Mouse (Mus musculus) intestine, embryonic 14.5 days (tissue): ENCODE measurements at regions not wholly inside any gene's neighbourhood (a gene's known extent, or its start where the extent isn't known, plus 50 kb on each side); places are given as distances from the start of the nearest gene placed in this dataset.

Experiments
- ATAC-seq: fragments of 200-750 bp; cut with Nextera tagmentation; replicated peaks from 2 replicates; pipeline ENCODE4 v1.8.0; 2017; ENCODE audit warnings: low read depth, moderate number of reproducible peaks, moderate TSS enrichment, moderate library complexity; ENCODE audit not compliant: low FRiP score, low TSS enrichment
- DNase-seq: peaks from one replicate; pipeline ENCODE4 v3.0.0-alpha.2; 2018; ENCODE audit warnings: low spot score
- H3K27ac ChIP-seq: fragments of 300-500 bp; sonication (generic); 2 replicates; pipeline ENCODE4 v1.5.1; 2014; ENCODE audit warnings: low read depth, mild to moderate bottlenecking, control low read depth
- H3K27me3 ChIP-seq: fragments of 300-500 bp; sonication (generic); replicated peaks from 2 replicates; pipeline ENCODE4 v1.6.1; 2014; ENCODE audit warnings: low read length, control low read depth; ENCODE audit not compliant: control insufficient read depth, insufficient read depth
- H3K36me3 ChIP-seq: fragments of 300-500 bp; sonication (generic); 2 replicates; pipeline ENCODE4 v1.6.1; 2014; ENCODE audit warnings: low read length, control low read depth; ENCODE audit not compliant: control insufficient read depth, insufficient read depth
- H3K4me1 ChIP-seq: fragments of 300-500 bp; sonication (generic); replicated peaks from 2 replicates; pipeline ENCODE4 v1.6.1; 2014; ENCODE audit warnings: low read length, control low read depth, mixed read lengths; ENCODE audit not compliant: control insufficient read depth, insufficient read depth
- H3K4me2 ChIP-seq: fragments of 300-500 bp; sonication (generic); 2 replicates; pipeline ENCODE4 v1.6.1; 2014; ENCODE audit warnings: low read length
- H3K4me3 ChIP-seq: fragments of 300-500 bp; sonication (generic); 2 replicates; pipeline ENCODE4 v1.5.1; 2014; ENCODE audit warnings: low read depth, low read length, control low read depth, mixed read lengths
- H3K9ac ChIP-seq: fragments of 300-500 bp; sonication (generic); 2 replicates; pipeline ENCODE4 v1.6.1; 2014; ENCODE audit warnings: mild to moderate bottlenecking, low read length
- H3K9me3 ChIP-seq: fragments of 300-500 bp; sonication (generic); 2 replicates; pipeline ENCODE4 v1.6.1; 2016; ENCODE audit warnings: low read length, control low read depth; ENCODE audit not compliant: control insufficient read depth
- WGBS: fragments of 180-500 bp; shearing (Covaris S2); extraction: QIAGEN DNeasy Blood & Tissue Kit; methylation state at CpG from one replicate; pipeline ENCODE4 v1.1.7; 2014; 5-methylcytosine and 5-hydroxymethylcytosine counted together

- Histone ChIP-seq H3K9me3 (no peaks in the 10 kb centered on the region), H3K27ac (no peak overlapping the region), H3K27me3 (no peaks in the 10 kb centered on the region), H3K4me3 (no peak overlapping the region), H3K4me2 (no peak overlapping the region), H3K36me3 (no peaks in the 10 kb centered on the region), H3K4me1 (no peaks in the 10 kb centered on the region), H3K9ac (no peak overlapping the region)
- WGBS = 54% methylated on average over 4 of the region's 4 CpGs
- no peak for DNase-seq
- no peak for ATAC-seq
These were observed 631.8 kb downstream of the Defb40 start for GRCm38 (mm10) chr8:18346248-18346647.

- WGBS = 32% methylated on average over 6 of the region's 6 CpGs
- DNase-seq = peak; percentile 61
- H3K4me3 ChIP-seq = no peak overlapping the region
- no peak overlapping the region for H3K4me2 ChIP-seq
- no peaks in the 10 kb centered on the region for H3K36me3 ChIP-seq
- H3K9me3 ChIP-seq = no peaks in the 10 kb centered on the region
- no peaks in the 10 kb centered on the region for H3K4me1 ChIP-seq
- no peak overlapping the region for H3K9ac ChIP-seq
- H3K27ac ChIP-seq = no peak overlapping the region
- no peaks in the 10 kb centered on the region for H3K27me3 ChIP-seq
- no peak; the same call in 1 of the 2 replicates for ATAC-seq
These were observed 632.7 kb downstream of the Defb40 start for GRCm38 (mm10) chr8:18345322-18345721.

GRCm38 (mm10) chr8:18344838-18345237, 633.2 kb downstream of the Defb40 start:
- Histone ChIP-seq H3K4me1 (no peaks in the 10 kb centered on the region), H3K4me2 (no peak overlapping the region), H3K27me3 (no peaks in the 10 kb centered on the region), H3K36me3 (no peaks in the 10 kb centered on the region), H3K9ac (no peak overlapping the region), H3K4me3 (no peak overlapping the region), H3K27ac (no peak overlapping the region), H3K9me3 (no peaks in the 10 kb centered on the region)
- ATAC-seq = no peak
- no peak for DNase-seq
- 76% methylated on average over 5 of the region's 5 CpGs for WGBS

GRCm38 (mm10) chr8:18335576-18335975, 642.5 kb downstream of the Defb40 start:
- H3K36me3 ChIP-seq = no peaks in the 10 kb centered on the region
- no peak overlapping the region for H3K4me2 ChIP-seq
- no peak for DNase-seq
- H3K9ac ChIP-seq = no peak overlapping the region
- H3K9me3 ChIP-seq = no peaks in the 10 kb centered on the region
- no peak for ATAC-seq
- H3K4me3 ChIP-seq = no peak overlapping the region
- H3K4me1 ChIP-seq = no peaks in the 10 kb centered on the region
- no peaks in the 10 kb centered on the region for H3K27me3 ChIP-seq
- 93% methylated on average over 1 of the region's 1 CpGs for WGBS
- H3K27ac ChIP-seq = no peak overlapping the region

GRCm38 (mm10) chr8:18328521-18328920, 649.5 kb downstream of the Defb40 start:
- ATAC-seq = no peak
- DNase-seq = no peak
- H3K9me3 ChIP-seq = no peaks in the 10 kb centered on the region

GRCm38 (mm10) chr8:18316488-18316887, 661.6 kb downstream of the Defb40 start:
- Histone ChIP-seq H3K4me3 (no peak overlapping the region), H3K36me3 (no peaks in the 10 kb centered on the region), H3K27me3 (no peaks in the 10 kb centered on the region), H3K4me2 (no peak overlapping the region), H3K4me1 (no peaks in the 10 kb centered on the region), H3K9ac (no peak overlapping the region), H3K27ac (no peak overlapping the region), H3K9me3 (no peaks in the 10 kb centered on the region)
- no peak for ATAC-seq
- DNase-seq = no peak
- WGBS = 50% methylated on average over 2 of the region's 2 CpGs

More at GRCm38 (mm10) chr8:18328521-18328920, 649.5 kb downstream of the Defb40 start:
- Histone ChIP-seq H3K4me1 (no peaks in the 10 kb centered on the region), H3K27me3 (no peaks in the 10 kb centered on the region), H3K27ac (no peak overlapping the region), H3K36me3 (no peaks in the 10 kb centered on the region), H3K4me2 (no peak overlapping the region), H3K9ac (no peak overlapping the region), H3K4me3 (no peak overlapping the region)
- WGBS = 90% methylated on average over 2 of the region's 2 CpGs

- no peak overlapping the region for H3K4me3 ChIP-seq
- H3K9ac ChIP-seq = no peak overlapping the region
- 57% methylated on average over 5 of the region's 5 CpGs for WGBS
- no peak overlapping the region for H3K27ac ChIP-seq
- no peak for ATAC-seq
- DNase-seq = no peak
- H3K9me3 ChIP-seq = no peaks in the 10 kb centered on the region
- no peaks in the 10 kb centered on the region for H3K4me1 ChIP-seq
- no peaks in the 10 kb centered on the region for H3K36me3 ChIP-seq
- no peak overlapping the region for H3K4me2 ChIP-seq
- no peaks in the 10 kb centered on the region for H3K27me3 ChIP-seq
These were observed 666.5 kb downstream of the Defb40 start for GRCm38 (mm10) chr8:18311597-18311996.

GRCm38 (mm10) chr8:18310927-18311326, 667.1 kb downstream of the Defb40 start:
- H3K9ac ChIP-seq = no peak overlapping the region
- no peak overlapping the region for H3K4me2 ChIP-seq
- ATAC-seq (no peak), DNase-seq (no peak)
- WGBS = 73% methylated on average over 1 of the region's 1 CpGs
- H3K9me3 ChIP-seq = no peaks in the 10 kb centered on the region
- no peak overlapping the region for H3K27ac ChIP-seq
- H3K4me1 ChIP-seq = no peaks in the 10 kb centered on the region
- no peaks in the 10 kb centered on the region for H3K36me3 ChIP-seq
- H3K27me3 ChIP-seq = no peaks in the 10 kb centered on the region
- no peak overlapping the region for H3K4me3 ChIP-seq

GRCm38 (mm10) chr8:18287536-18288237, 690.4 kb downstream of the Defb40 start:
- H3K36me3 ChIP-seq = no peaks in the 10 kb centered on the region
- H3K27me3 ChIP-seq = no peaks in the 10 kb centered on the region
- DNase-seq (no peak), ATAC-seq (no peak)
- no peak overlapping the region for H3K27ac ChIP-seq
- H3K4me3 ChIP-seq = no peak overlapping the region
- no peaks in the 10 kb centered on the region for H3K9me3 ChIP-seq
- no peak overlapping the region for H3K4me2 ChIP-seq
- no peak overlapping the region for H3K9ac ChIP-seq
- WGBS = 70% methylated on average over 8 of the region's 8 CpGs
- H3K4me1 ChIP-seq = no peaks in the 10 kb centered on the region
